Mouse (Mus musculus) limb, embryonic 14.5 days (tissue): Measurements from ENCODE around the gene Tmem189. TPM values are rescaled to one million over a fixed set of nuclear protein-coding genes. Genes with fewer than 3 reads are reported as not detected.

ENCODE experiments used
- ATAC-seq: fragments of 200-750 bp; cut with Nextera tagmentation; 2 replicates; pipeline ENCODE4 v1.8.0; 2017; ENCODE audit warnings: low read depth, moderate number of reproducible peaks, moderate TSS enrichment; ENCODE audit not compliant: low FRiP score
- DNase-seq: peaks from one replicate; pipeline ENCODE4 v3.0.0-alpha.2; 2015; ENCODE audit warnings: low spot score
- H3K27ac ChIP-seq: fragments of 300-500 bp; sonication (generic); replicated peaks from 2 replicates; pipeline ENCODE4 v1.5.1; 2014; ENCODE audit warnings: low read depth, mild to moderate bottlenecking, low read length, moderate library complexity, mixed read lengths
- H3K27me3 ChIP-seq: fragments of 300-500 bp; sonication (generic); 2 replicates; pipeline ENCODE4 v1.6.1; 2014; ENCODE audit warnings: low read length, mixed read lengths; ENCODE audit not compliant: control insufficient read depth, insufficient read depth
- H3K36me3 ChIP-seq: fragments of 300-500 bp; sonication (generic); 2 replicates; pipeline ENCODE4 v1.6.1; 2014; ENCODE audit warnings: mild to moderate bottlenecking, low read length, moderate library complexity, mixed read lengths; ENCODE audit not compliant: control insufficient read depth, insufficient read depth
- H3K4me1 ChIP-seq: fragments of 300-500 bp; sonication (generic); 2 replicates; pipeline ENCODE4 v1.6.1; 2014; ENCODE audit warnings: antibody characterized with exemption, low read length, mixed read lengths; ENCODE audit not compliant: control insufficient read depth, insufficient read depth
- H3K4me2 ChIP-seq: fragments of 300-500 bp; sonication (generic); replicated peaks from 2 replicates; pipeline ENCODE4 v1.6.1; 2014; ENCODE audit warnings: low read depth, mild to moderate bottlenecking, low read length, moderate library complexity; ENCODE audit not compliant: severe bottlenecking
- H3K4me3 ChIP-seq: fragments of 300-500 bp; sonication (generic); replicated peaks from 2 replicates; pipeline ENCODE4 v1.5.1; 2014; ENCODE audit warnings: low read length
- H3K9ac ChIP-seq: fragments of 300-500 bp; sonication (generic); 2 replicates; pipeline ENCODE4 v1.6.1; 2014; ENCODE audit warnings: mild to moderate bottlenecking, low read depth, low read length, moderate library complexity; ENCODE audit not compliant: severe bottlenecking
- H3K9me3 ChIP-seq: fragments of 300-500 bp; sonication (generic); 2 replicates; pipeline ENCODE4 v1.6.1; 2016; ENCODE audit warnings: low read length; ENCODE audit not compliant: control insufficient read depth
- POLR2A ChIP-seq: fragments of 200-500 bp; IDR thresholded peaks from 2 replicates; pipeline ENCODE4 v1.8.0; 2012; ENCODE audit warnings: inconsistent platforms, mild to moderate bottlenecking, moderate library complexity, borderline replicate concordance; ENCODE audit not compliant: insufficient read depth, insufficient read length; ENCODE audit errors: extremely low read depth
- WGBS: fragments of 180-500 bp; shearing (Covaris S2); extraction: QIAGEN DNeasy Blood & Tissue Kit; methylation state at CpG from one replicate; pipeline ENCODE4 v1.1.7; 2014; 5-methylcytosine and 5-hydroxymethylcytosine counted together
- polyA plus RNA-seq, 2 experiments: library from polyadenylated mRNA; depleted of rRNA in 1 of 2; stranded (reverse) in 1 of 2; unstranded in 1 of 2; fragments of >200 nt; fragmentation: Nextera tagmentation in 1 of 2; extraction: Ambion mirVana in 1 of 2; gene quantifications; 2 replicates each; pipeline versions ENCODE4 v1.2.1 to v1.2.3; 2012 to 2014

The Tmem189 gene
- polyA plus RNA-seq, 2 experiments: 39.3 to 58.9 TPM

DNA sequence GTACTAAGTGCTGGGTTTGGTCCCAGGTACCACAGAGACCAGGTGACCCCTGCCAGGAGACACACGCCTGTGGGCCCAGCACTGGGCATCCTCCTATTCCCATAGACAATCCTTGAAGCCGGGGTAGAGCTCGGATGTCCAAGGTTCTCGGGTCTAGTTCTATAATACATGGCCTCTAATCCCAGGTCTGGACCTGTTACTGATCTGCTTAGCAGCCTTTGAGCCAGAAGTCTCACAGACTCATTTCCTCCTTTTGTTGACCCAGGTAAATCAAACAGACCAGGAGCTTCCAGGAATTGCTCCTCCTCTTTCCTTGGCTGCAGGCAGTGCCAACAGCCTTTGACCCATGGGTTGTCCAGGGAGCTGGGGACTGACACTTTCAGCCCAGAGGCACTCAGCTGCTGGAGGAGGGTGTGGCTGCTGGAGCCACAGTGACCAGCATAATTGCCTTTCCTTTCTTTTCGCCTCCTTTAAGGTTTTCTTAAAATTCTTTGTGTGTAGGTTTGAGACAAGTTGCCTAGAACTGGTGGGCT is 18.5 kb downstream of the Tmem189 start:
- no peaks in the 10 kb centered on the region for H3K36me3 ChIP-seq
- no peaks in the 10 kb centered on the region for H3K9me3 ChIP-seq
- H3K4me1 ChIP-seq: no peaks in the 10 kb centered on the region
- no peak overlapping the region for H3K27ac ChIP-seq
- 78% methylated on average over 5 of the region's 5 CpGs for WGBS
- no peak for TF ChIP-seq POLR2A
- H3K27me3 ChIP-seq: no peaks in the 10 kb centered on the region
- ATAC-seq: no peak
- DNase-seq: no peak
- no peak overlapping the region for H3K4me3 ChIP-seq
- no peak overlapping the region for H3K9ac ChIP-seq
- no peak overlapping the region for H3K4me2 ChIP-seq

DNA sequence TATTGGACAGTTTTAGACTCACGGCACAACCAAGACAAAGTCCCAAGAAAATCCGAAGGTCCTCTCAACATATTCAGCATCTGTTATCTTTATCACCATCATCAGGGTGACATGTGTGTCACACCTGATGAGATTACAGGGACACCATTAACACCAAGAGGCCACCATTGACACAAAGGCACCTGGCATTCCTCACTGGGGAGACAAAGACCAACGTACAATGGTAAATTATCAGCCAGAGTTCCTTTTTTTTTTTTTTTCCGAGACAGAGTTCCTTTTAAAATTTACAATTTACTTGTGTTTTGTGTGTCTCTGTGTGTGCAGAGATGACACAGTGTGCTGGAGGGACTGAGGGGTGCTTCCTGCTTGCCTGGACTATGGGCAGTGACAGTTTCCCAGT is 20.2 kb downstream of the Tmem189 start:
- WGBS: 74% methylated on average over 4 of the region's 4 CpGs
- ATAC-seq (no peak), DNase-seq (no peak)
- no peak for TF ChIP-seq POLR2A
- Histone ChIP-seq H3K27me3 (no peaks in the 10 kb centered on the region), H3K36me3 (no peaks in the 10 kb centered on the region), H3K4me3 (no peak overlapping the region), H3K27ac (no peak overlapping the region), H3K9ac (no peak overlapping the region), H3K4me2 (no peak overlapping the region), H3K9me3 (no peaks in the 10 kb centered on the region), H3K4me1 (no peaks in the 10 kb centered on the region)

DNA sequence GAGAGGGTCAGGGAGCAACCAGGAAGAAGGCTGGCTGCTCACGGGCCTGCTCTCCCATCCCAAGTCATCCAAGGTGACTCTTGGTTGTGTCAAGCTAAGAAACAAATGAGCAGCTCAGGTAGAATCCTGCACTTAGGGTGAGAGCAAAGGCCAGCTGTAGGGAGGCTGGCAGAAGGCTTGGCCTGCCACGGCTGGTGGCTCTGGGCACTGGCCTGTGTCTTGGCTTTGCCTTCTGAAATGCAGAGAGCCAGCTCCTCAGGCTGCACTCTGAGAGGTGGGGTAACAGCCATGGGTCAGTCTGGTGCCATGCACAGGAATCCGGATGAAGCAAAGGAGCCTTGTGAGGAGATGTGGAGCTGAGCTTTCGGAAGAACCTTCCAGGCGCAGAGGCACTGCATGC is 21.2 kb downstream of the Tmem189 start:
- H3K4me1 ChIP-seq: no peaks in the 10 kb centered on the region
- H3K36me3 ChIP-seq: no peaks in the 10 kb centered on the region
- no peak overlapping the region for H3K27ac ChIP-seq
- TF ChIP-seq POLR2A: no peak
- H3K4me2 ChIP-seq: no peak overlapping the region
- no peak overlapping the region for H3K9ac ChIP-seq
- no peaks in the 10 kb centered on the region for H3K9me3 ChIP-seq
- no peaks in the 10 kb centered on the region for H3K27me3 ChIP-seq
- no peak for DNase-seq
- WGBS: 87% methylated on average over 5 of the region's 5 CpGs
- no peak for ATAC-seq
- no peak overlapping the region for H3K4me3 ChIP-seq

DNA sequence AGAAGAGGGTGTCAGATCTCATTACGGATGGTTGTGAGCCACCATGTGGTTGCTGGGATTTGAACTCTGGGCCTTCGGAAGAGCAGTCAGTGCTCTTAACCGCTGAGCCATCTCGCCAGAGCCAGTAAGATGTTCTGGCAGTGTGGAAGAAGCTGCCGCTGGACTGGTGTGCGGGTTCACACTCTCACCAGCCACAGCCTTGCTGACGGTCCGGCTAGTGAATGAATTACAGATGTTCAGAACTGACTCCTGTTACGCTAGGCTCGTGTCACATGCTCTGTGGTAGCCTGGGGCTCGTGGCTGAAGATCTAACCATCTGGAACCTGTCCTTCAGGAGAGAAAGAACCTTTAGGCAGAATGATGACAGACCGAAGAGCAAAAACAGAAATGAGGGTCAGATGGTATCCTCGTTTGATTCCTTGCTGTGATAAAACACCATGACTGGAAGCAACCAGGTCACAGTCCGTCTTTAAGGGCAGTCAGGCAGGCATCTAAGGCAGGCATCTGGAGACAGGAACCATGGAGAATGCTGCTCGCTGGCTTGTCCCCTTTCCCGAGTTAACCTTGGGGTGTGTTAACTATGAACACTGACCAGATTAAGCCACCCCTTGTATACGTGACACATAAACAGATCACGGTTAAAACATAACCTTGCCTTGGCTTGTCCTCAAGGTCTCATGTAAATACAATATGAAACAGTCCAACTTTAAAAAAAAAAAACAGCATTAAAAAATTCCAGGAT is 23.5 kb downstream of the Tmem189 start:
- H3K27me3 ChIP-seq: no peaks in the 10 kb centered on the region
- no peak overlapping the region for H3K4me2 ChIP-seq
- no peak overlapping the region for H3K9ac ChIP-seq
- ATAC-seq: no peak
- no peak overlapping the region for H3K27ac ChIP-seq
- no peaks in the 10 kb centered on the region for H3K36me3 ChIP-seq
- TF ChIP-seq POLR2A: no peak
- no peak overlapping the region for H3K4me3 ChIP-seq
- DNase-seq: no peak
- no peaks in the 10 kb centered on the region for H3K9me3 ChIP-seq
- WGBS: 71% methylated on average over 18 of the region's 18 CpGs
- no peaks in the 10 kb centered on the region for H3K4me1 ChIP-seq

DNA sequence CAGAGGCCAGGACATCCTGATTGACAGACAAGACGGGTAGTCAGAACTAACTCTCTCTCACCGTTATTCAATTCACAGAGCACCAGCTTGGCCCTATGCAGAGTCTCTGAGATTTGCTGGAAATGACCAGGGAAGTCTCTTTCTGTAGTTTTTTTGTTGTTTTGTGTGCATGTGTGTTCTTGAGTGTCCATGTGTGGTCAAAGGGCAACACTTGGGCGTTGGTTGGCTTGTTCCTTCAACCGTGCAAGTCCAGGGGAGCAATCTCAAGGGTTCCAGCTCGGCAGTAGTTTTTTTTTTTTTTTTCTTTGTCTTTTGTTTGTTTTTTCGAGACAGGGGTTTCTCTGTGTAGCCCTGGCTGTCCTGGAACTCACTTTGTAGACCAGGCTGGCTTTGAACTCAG is 26.9 kb downstream of the Tmem189 start:
- no peak overlapping the region for H3K4me2 ChIP-seq
- WGBS: 55% methylated on average over 6 of the region's 6 CpGs
- H3K4me1 ChIP-seq: peaks cover 20% of the 10 kb centered on the region
- H3K4me3 ChIP-seq: no peak overlapping the region
- ATAC-seq: no peak
- H3K9ac ChIP-seq: no peak overlapping the region
- H3K9me3 ChIP-seq: no peaks in the 10 kb centered on the region
- DNase-seq: no peak
- no peak overlapping the region for H3K27ac ChIP-seq
- TF ChIP-seq POLR2A: no peak
- no peaks in the 10 kb centered on the region for H3K27me3 ChIP-seq
- no peaks in the 10 kb centered on the region; the same call in 1 of the 2 replicates for H3K36me3 ChIP-seq
